Mouse (Mus musculus) ES-Bruce4 (cell line): ENCODE results near the gene H2-Ke6. TPM values are rescaled to one million over a fixed set of nuclear protein-coding genes. Genes with fewer than 3 reads are reported as not detected.

Source experiments
- H3K27ac ChIP-seq: 2 replicates; pipeline ENCODE4 v1.5.1; 2012; ENCODE audit warnings: low read length, inconsistent platforms; ENCODE audit not compliant: insufficient read depth
- H3K27me3 ChIP-seq: 2 replicates; pipeline ENCODE4 v1.6.1; 2012; ENCODE audit warnings: mild to moderate bottlenecking, low read length, inconsistent platforms; ENCODE audit not compliant: control insufficient read depth, poor library complexity, insufficient read depth, severe bottlenecking
- H3K36me3 ChIP-seq: 2 replicates; pipeline ENCODE4 v1.6.1; 2012; ENCODE audit warnings: inconsistent platforms, mild to moderate bottlenecking, low read length, moderate library complexity; ENCODE audit not compliant: control insufficient read depth, poor library complexity, insufficient read depth, severe bottlenecking
- H3K4me1 ChIP-seq: one replicate; pipeline ENCODE4 v1.8.1; 2011; ENCODE audit warnings: low read length; ENCODE audit not compliant: control insufficient read depth, insufficient read depth
- H3K4me3 ChIP-seq: 2 replicates; pipeline ENCODE4 v1.5.1; 2011; ENCODE audit warnings: low read depth, mild to moderate bottlenecking, low read length
- H3K9ac ChIP-seq: 2 replicates; pipeline ENCODE4 v1.6.1; 2012; ENCODE audit warnings: low read depth, mild to moderate bottlenecking, inconsistent platforms; ENCODE audit not compliant: poor library complexity, severe bottlenecking
- H3K9me3 ChIP-seq: replicated peaks from 2 replicates; pipeline ENCODE4 v1.6.1; 2012; ENCODE audit warnings: mild to moderate bottlenecking, low read length, inconsistent platforms; ENCODE audit not compliant: control insufficient read depth, poor library complexity, insufficient read depth, severe bottlenecking
- CTCF ChIP-seq: IDR thresholded peaks from one replicate; pipeline ENCODE4 v1.8.1; 2011; ENCODE audit warnings: low read depth, low read length
- EP300 ChIP-seq: IDR thresholded peaks from 2 replicates; pipeline ENCODE4 v1.6.1; 2011; ENCODE audit warnings: low read depth, low read length; ENCODE audit not compliant: insufficient read depth
- POLR2A ChIP-seq: IDR thresholded peaks from one replicate; pipeline ENCODE4 v1.8.1; 2011; ENCODE audit warnings: low read length; ENCODE audit not compliant: insufficient read depth
- polyA plus RNA-seq: library from polyadenylated mRNA; stranded (reverse); fragments of >200 nt; gene quantifications from 2 replicates; pipeline ENCODE4 v1.2.4, GENCODE M21; 2011; ENCODE audit warnings: low read depth; ENCODE audit not compliant: missing spikeins, insufficient read depth, insufficient read length

H2-Ke6 gene
- polyA plus RNA-seq, 1 experiment: 19.0 TPM

- Histone ChIP-seq H3K27me3 (no peaks in the 10 kb centered on the region), H3K9ac (peak overlapping the region; percentile 48), H3K4me1 (peaks cover 8% of the 10 kb centered on the region), H3K9me3 (no peaks in the 10 kb centered on the region), H3K27ac (no peak overlapping the region), H3K4me3 (peak overlapping the region; percentile 86), H3K36me3 (peaks cover 20% of the 10 kb centered on the region)
- no peak for TF ChIP-seq POLR2A
- TF ChIP-seq EP300: no peak
- no peak for TF ChIP-seq CTCF
Measured at GRCm38 (mm10) chr17:34026917-34027655, 774 bp downstream of the H2-Ke6 start.

DNA sequence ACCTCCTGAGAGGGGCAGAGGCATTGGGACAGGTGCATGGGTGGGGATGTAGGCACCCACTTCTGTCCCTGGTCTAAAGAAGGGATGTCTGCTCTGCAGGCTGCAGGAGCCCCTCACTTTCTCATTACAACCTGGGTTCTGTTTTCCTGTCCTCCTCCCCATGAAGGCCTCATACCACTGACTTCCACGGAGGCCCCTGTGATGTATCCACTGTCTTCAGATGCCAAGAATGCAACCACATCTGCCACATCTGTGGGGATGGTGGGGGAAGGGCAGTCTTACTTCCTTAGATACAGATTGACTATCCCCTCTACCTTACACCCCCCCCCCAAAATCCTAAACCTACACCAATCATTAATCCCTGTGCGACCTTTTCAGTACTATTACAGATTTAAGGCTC is 1.6 kb downstream of the H2-Ke6 start:
- Histone ChIP-seq H3K9ac (no peak overlapping the region), H3K27ac (no peak overlapping the region), H3K9me3 (no peaks in the 10 kb centered on the region), H3K4me1 (peaks cover 8% of the 10 kb centered on the region), H3K4me3 (no peak overlapping the region), H3K27me3 (no peaks in the 10 kb centered on the region), H3K36me3 (peaks cover 20% of the 10 kb centered on the region)
- TF ChIP-seq EP300: no peak
- TF ChIP-seq POLR2A: no peak
- TF ChIP-seq CTCF: no peak

GRCm38 (mm10) chr17:34025756-34026151 is 2.1 kb downstream of the H2-Ke6 start:
- Histone ChIP-seq H3K27ac (no peak overlapping the region), H3K9ac (peak overlapping the region; percentile 92)

GRCm38 (mm10) chr17:34024861-34025755 is 2.8 kb downstream of the H2-Ke6 start:
- Histone ChIP-seq H3K4me3 (peak overlapping the region; percentile 74), H3K27me3 (no peaks in the 10 kb centered on the region), H3K27ac (no peak overlapping the region), H3K4me1 (peaks cover 8% of the 10 kb centered on the region), H3K9me3 (peaks cover 5% of the 10 kb centered on the region; the same call in 1 of the 2 replicates), H3K9ac (peak overlapping the region; percentile 92), H3K36me3 (peaks cover 18% of the 10 kb centered on the region)
- TF ChIP-seq POLR2A (no peak), EP300 (no peak), CTCF (no peak)

More at GRCm38 (mm10) chr17:34025756-34026151, 2.1 kb downstream of the H2-Ke6 start:
- H3K4me1 ChIP-seq: peaks cover 8% of the 10 kb centered on the region
- H3K9me3 ChIP-seq: peaks cover 2% of the 10 kb centered on the region; the same call in 1 of the 2 replicates
- no peak overlapping the region for H3K4me3 ChIP-seq
- peaks cover 20% of the 10 kb centered on the region for H3K36me3 ChIP-seq
- H3K27me3 ChIP-seq: no peaks in the 10 kb centered on the region
- TF ChIP-seq CTCF (no peak), POLR2A (no peak), EP300 (no peak)

GRCm38 (mm10) chr17:34024317-34024821 is 3.5 kb downstream of the H2-Ke6 start, which contains the start of gene Ring1:
Ring1 (minus strand) TSS chr17:34024680.
- TF ChIP-seq POLR2A: peak; percentile 9
- TF ChIP-seq EP300: no peak
- Histone ChIP-seq H3K4me1 (peaks cover 8% of the 10 kb centered on the region), H3K36me3 (peaks cover 11% of the 10 kb centered on the region)

More at GRCm38 (mm10) chr17:34024317-34024821, 3.5 kb downstream of the H2-Ke6 start, which contains the start of gene Ring1:
- Histone ChIP-seq H3K27ac (no peak within 1 kb of the TSS), H3K9me3 (peaks cover 12% of the 10 kb centered on the region), H3K9ac (peak within 1 kb of the TSS; percentile 92), H3K4me3 (peak within 1 kb of the TSS; percentile 74), H3K27me3 (no peaks in the 10 kb centered on the region)
